Mouse (Mus musculus) C2C12 (cell line): ENCODE measurements around the gene Parvg.

Experiments
- CTCF ChIP-seq: IDR thresholded peaks from one replicate; pipeline ENCODE4 v1.5.1; 2011; ENCODE audit not compliant: control insufficient read depth, insufficient read depth, insufficient read length
- USF1 ChIP-seq: IDR thresholded peaks from one replicate; pipeline ENCODE4 v1.6.1; 2011; ENCODE audit warnings: low read depth, mild to moderate bottlenecking, control low read depth, moderate library complexity

DNA sequence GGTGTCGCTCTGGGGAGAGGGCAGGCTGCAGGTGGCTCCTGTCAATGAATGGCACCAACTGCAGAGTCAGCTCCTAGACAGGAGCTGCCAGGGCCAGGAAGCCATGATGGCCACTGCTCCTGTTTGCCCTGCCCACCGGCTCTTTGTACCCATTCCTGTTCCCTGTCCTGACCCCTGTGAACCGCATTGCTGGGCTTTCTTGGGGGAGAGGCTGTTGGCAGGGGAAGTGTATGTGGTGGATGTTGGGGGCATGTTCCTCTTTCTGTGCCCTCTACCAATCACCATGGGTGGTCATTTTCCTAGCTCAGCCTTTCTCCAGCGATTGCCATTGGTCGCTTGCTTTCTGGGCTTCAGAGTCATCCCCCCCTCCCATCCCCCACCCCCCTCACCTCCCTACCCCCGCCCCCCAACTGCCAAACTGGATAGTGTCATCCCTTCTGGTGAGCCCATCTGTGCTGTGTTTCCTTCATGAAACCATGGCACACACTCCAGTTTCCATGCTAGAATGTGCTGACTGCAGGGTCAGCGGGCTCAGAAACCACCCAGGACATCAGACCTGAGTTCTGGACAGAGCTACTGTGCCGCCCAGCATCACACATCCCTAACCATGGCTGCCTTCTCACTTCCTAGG lies 2.2 kb upstream of the Parvg start:
- TF ChIP-seq USF1, result no peak
- no peak for TF ChIP-seq CTCF
